Mouse (Mus musculus): ENCODE data around the gene H2-Ob. TPM values are rescaled to one million over a fixed set of nuclear protein-coding genes. Genes with fewer than 3 reads are reported as not detected.

Gene H2-Ob
- polyA plus RNA-seq, 1 experiment from 2014 or later: not detected

DNA sequence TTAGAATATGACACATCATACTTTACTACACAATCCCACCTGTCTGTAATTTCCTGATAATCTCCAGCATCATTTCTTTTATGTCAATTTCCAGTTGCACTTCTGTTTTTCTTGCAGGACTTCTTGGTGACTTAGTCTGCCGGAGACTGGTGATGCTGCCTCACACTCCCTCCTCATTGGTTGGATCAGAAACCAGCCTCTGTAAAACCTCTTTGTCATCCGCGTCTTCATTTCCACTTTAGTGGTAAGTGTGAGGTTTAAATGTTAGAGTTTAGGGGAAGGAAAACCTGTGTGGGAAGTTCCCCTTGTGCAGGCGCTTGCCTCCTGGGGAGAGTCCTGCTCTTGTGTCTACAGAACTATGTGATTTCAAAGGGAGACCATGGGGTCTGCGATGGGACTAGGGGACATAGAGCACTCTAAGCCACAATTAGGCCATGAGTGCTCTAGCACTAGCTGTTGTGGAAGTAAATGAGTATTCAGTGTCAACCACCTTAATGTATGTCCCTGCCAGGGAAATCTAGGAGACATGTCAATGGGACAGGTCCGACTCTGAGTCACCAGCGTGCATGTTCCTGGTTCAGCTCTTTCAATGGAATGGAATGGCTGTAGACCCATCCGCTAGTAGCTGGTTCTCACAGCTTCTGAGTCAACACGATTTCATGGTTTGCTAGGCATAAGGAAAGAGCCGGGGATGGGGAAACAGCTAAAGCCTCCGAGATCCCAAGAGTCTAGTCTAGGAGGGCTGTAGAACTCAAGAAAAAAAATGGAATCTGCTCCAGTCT, 19.1 kb downstream of the H2-Ob start, which contains the start of gene H2-Ab1:
Gene H2-Ab1, plus strand, starts transcription at position 96 of the 782 bp plus-strand sequence.
- Histone ChIP-seq H3K9ac (replicated peaks; ENCODE audit: low read length) (no peak within 1 kb of the TSS), H3K4me2 (ENCODE audit: low read length) (no peak within 1 kb of the TSS), H3K27me3 (ENCODE audit: control insufficient read depth, insufficient read depth, low read length) (no peaks in the 10 kb centered on the region; the same call in 1 of the 2 replicates), H3K4me3 (replicated peaks; ENCODE audit: low read depth, low read length) (no peak within 1 kb of the TSS), H3K27ac (replicated peaks; ENCODE audit: low read depth, low read length) (no peak within 1 kb of the TSS), H3K36me3 (ENCODE audit: control insufficient read depth, insufficient read depth, low read length) (no peaks in the 10 kb centered on the region), H3K4me1 (ENCODE audit: control insufficient read depth, insufficient read depth, low read length) (no peaks in the 10 kb centered on the region), H3K9me3 (ENCODE audit: control insufficient read depth, low read length) (no peaks in the 10 kb centered on the region)
- 68% methylated on average over 11 of the region's 11 CpGs for WGBS
- ATAC-seq (ENCODE audit: low FRiP score, low TSS enrichment): no peak
- peak; percentile 78 for DNase-seq

GRCm38 (mm10) chr17:34260551-34260950, 21.8 kb downstream of the H2-Ob start:
- Histone ChIP-seq H3K27me3 (ENCODE audit: control insufficient read depth, insufficient read depth, low read length) (peaks cover 22% of the 10 kb centered on the region), H3K4me3 (replicated peaks; ENCODE audit: low read depth, low read length) (no peak overlapping the region), H3K4me2 (ENCODE audit: low read length) (no peak overlapping the region), H3K4me1 (ENCODE audit: control insufficient read depth, insufficient read depth, low read length) (peaks cover 8% of the 10 kb centered on the region; the same call in 1 of the 2 replicates), H3K9me3 (ENCODE audit: control insufficient read depth, low read length) (no peaks in the 10 kb centered on the region), H3K27ac (replicated peaks; ENCODE audit: low read depth, low read length) (no peak overlapping the region), H3K9ac (replicated peaks; ENCODE audit: low read length) (no peak overlapping the region), H3K36me3 (ENCODE audit: control insufficient read depth, insufficient read depth, low read length) (no peaks in the 10 kb centered on the region)
- WGBS: 86% methylated on average over 5 of the region's 5 CpGs
- ATAC-seq (ENCODE audit: low FRiP score, low TSS enrichment): no peak
- no peak for DNase-seq

GRCm38 (mm10) chr17:34261502-34261901, 22.8 kb downstream of the H2-Ob start:
- 24% methylated on average over 4 of the region's 4 CpGs for WGBS
- H3K27ac ChIP-seq (replicated peaks; ENCODE audit: low read depth, low read length): no peak overlapping the region
- no peak overlapping the region for H3K4me3 ChIP-seq (replicated peaks; ENCODE audit: low read depth, low read length)
- no peak overlapping the region for H3K9ac ChIP-seq (replicated peaks; ENCODE audit: low read length)
- no peaks in the 10 kb centered on the region for H3K36me3 ChIP-seq (ENCODE audit: control insufficient read depth, insufficient read depth, low read length)
- peaks cover 8% of the 10 kb centered on the region; the same call in 1 of the 2 replicates for H3K4me1 ChIP-seq (ENCODE audit: control insufficient read depth, insufficient read depth, low read length)
- DNase-seq: peak; percentile 93
- H3K9me3 ChIP-seq (ENCODE audit: control insufficient read depth, low read length): no peaks in the 10 kb centered on the region
- peak; percentile 57; the same call in 1 of the 2 replicates for ATAC-seq (ENCODE audit: low FRiP score, low TSS enrichment)
- no peak overlapping the region for H3K4me2 ChIP-seq (ENCODE audit: low read length)
- peaks cover 22% of the 10 kb centered on the region for H3K27me3 ChIP-seq (ENCODE audit: control insufficient read depth, insufficient read depth, low read length)

DNA sequence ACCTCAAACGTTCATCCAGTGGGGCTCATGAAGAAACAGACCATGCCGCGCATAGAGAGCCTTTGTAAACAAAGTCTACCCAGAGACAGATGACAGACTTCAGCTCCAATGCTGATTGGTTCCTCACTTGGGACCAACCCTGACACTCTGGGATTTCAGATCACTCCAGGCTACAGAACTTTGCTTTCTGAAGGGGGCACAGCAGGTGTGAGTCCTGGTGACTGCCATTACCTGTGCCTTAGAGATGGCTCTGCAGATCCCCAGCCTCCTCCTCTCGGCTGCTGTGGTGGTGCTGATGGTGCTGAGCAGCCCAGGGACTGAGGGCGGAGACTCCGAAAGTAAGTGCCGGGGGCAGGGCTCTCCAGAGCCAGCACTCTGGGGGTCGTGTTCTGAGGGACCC, 24.4 kb downstream of the H2-Ob start:
- DNase-seq (peak; percentile 92), ATAC-seq (ENCODE audit: low FRiP score, low TSS enrichment) (peak; percentile 78)
- H3K27ac ChIP-seq (replicated peaks; ENCODE audit: low read depth, low read length): no peak overlapping the region
- under 1% methylated on average over 8 of the region's 8 CpGs for whole genome bisulfite sequencing
- H3K27me3 ChIP-seq (ENCODE audit: control insufficient read depth, insufficient read depth, low read length): peaks cover 22% of the 10 kb centered on the region
- peaks cover 8% of the 10 kb centered on the region; the same call in 1 of the 2 replicates for H3K4me1 ChIP-seq (ENCODE audit: control insufficient read depth, insufficient read depth, low read length)
- 0 out of 2 replicates have a peak overlapping the region, but pooled peaks have one; percentile 26 for H3K9ac ChIP-seq (replicated peaks; ENCODE audit: low read length)
- peak overlapping the region; percentile 96 for H3K4me2 ChIP-seq (ENCODE audit: low read length)
- H3K4me3 ChIP-seq (replicated peaks; ENCODE audit: low read depth, low read length): peak overlapping the region; percentile 50
- no peaks in the 10 kb centered on the region for H3K9me3 ChIP-seq (ENCODE audit: control insufficient read depth, low read length)
- H3K36me3 ChIP-seq (ENCODE audit: control insufficient read depth, insufficient read depth, low read length): no peaks in the 10 kb centered on the region

DNA sequence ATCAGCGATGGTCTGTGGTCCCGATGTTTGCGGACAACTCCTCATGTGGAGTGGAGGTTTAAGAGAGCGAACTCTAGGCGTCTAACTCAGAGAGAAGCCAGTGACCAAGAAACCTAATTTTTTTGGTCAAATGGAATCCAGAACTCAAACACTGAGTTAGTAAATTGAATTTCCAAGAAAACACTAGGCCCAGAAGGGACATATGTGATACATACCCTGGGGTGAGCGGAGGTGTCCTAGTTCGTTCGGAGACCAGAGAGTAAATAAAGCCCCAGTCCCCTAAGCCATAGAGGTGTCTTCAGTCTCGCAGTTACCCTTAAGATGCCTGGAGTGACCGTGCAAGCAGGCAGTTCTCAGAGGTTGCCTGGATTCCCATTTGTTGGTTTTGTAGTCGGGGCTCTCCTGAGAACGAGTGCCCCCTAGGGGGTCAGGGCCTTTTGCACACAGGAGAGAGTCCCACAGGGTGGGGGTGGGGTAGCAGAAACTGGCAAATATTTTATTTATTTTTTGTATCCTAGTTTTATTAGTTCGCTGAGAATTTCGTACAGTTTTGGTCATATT, 25.2 kb downstream of the H2-Ob start:
- DNase-seq (peak; percentile 51), ATAC-seq (ENCODE audit: low FRiP score, low TSS enrichment) (no peak)
- Histone ChIP-seq H3K27me3 (ENCODE audit: control insufficient read depth, insufficient read depth, low read length) (peaks cover 22% of the 10 kb centered on the region), H3K4me2 (ENCODE audit: low read length) (peak overlapping the region; percentile 96), H3K9me3 (ENCODE audit: control insufficient read depth, low read length) (no peaks in the 10 kb centered on the region), H3K4me3 (replicated peaks; ENCODE audit: low read depth, low read length) (peak overlapping the region; percentile 50), H3K9ac (replicated peaks; ENCODE audit: low read length) (0 out of 2 replicates have a peak overlapping the region, but pooled peaks have one; percentile 26), H3K27ac (replicated peaks; ENCODE audit: low read depth, low read length) (no peak overlapping the region), H3K4me1 (ENCODE audit: control insufficient read depth, insufficient read depth, low read length) (peaks cover 8% of the 10 kb centered on the region; the same call in 1 of the 2 replicates), H3K36me3 (ENCODE audit: control insufficient read depth, insufficient read depth, low read length) (no peaks in the 10 kb centered on the region)
- WGBS: 4% methylated on average over 14 of the region's 14 CpGs

DNA sequence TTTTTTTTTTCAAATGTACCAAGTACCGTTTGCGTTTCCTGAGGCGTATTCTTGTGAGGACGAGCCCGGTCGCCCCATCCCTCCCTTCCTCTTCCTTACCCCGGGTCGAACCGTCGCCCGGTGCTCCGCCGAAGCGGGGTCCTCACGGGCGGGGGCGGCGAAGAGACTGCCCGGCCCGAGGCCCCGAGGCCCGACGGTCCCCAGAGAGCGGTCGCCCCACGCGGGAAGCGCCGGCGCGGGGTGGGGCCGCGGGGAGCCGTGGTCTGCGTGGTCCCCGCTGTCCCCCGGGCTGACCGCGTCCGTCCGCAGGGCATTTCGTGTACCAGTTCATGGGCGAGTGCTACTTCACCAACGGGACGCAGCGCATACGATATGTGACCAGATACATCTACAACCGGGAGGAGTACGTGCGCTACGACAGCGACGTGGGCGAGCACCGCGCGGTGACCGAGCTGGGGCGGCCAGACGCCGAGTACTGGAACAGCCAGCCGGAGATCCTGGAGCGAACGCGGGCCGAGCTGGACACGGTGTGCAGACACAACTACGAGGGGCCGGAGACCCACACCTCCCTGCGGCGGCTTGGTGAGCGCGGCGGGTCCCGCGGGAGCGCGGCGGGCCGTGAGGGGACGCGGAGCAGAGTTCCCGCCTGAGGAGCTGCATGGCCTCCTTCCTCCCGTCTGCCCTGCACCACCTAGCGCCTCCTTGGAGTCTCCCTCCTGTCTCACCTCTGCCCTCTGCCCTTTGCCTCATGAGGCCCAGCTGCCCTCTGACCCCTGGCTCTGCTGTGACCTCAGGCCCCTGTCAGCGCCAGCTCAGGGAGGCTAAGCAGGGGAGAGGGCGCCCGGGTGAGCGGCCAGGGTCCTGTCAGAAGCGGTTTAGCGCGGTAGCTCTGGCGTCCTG, 26.0 kb downstream of the H2-Ob start:
- Histone ChIP-seq H3K4me2 (ENCODE audit: low read length) (peak overlapping the region; percentile 96), H3K27ac (replicated peaks; ENCODE audit: low read depth, low read length) (no peak overlapping the region), H3K4me1 (ENCODE audit: control insufficient read depth, insufficient read depth, low read length) (peaks cover 8% of the 10 kb centered on the region; the same call in 1 of the 2 replicates), H3K36me3 (ENCODE audit: control insufficient read depth, insufficient read depth, low read length) (no peaks in the 10 kb centered on the region), H3K9me3 (ENCODE audit: control insufficient read depth, low read length) (no peaks in the 10 kb centered on the region), H3K4me3 (replicated peaks; ENCODE audit: low read depth, low read length) (peak overlapping the region; percentile 50), H3K9ac (replicated peaks; ENCODE audit: low read length) (peak overlapping the region; percentile 54), H3K27me3 (ENCODE audit: control insufficient read depth, insufficient read depth, low read length) (peaks cover 22% of the 10 kb centered on the region)
- WGBS: under 1% methylated on average over 92 of the region's 93 CpGs
- ATAC-seq (ENCODE audit: low FRiP score, low TSS enrichment): peak; percentile 28; the same call in 1 of the 2 replicates
- peak; percentile 59 for DNase-seq

- H3K4me3 ChIP-seq (replicated peaks; ENCODE audit: low read depth, low read length): no peak overlapping the region
- DNase-seq: no peak
- H3K36me3 ChIP-seq (ENCODE audit: control insufficient read depth, insufficient read depth, low read length): no peaks in the 10 kb centered on the region
- no peak overlapping the region for H3K4me2 ChIP-seq (ENCODE audit: low read length)
- peaks cover 8% of the 10 kb centered on the region; the same call in 1 of the 2 replicates for H3K4me1 ChIP-seq (ENCODE audit: control insufficient read depth, insufficient read depth, low read length)
- ATAC-seq (ENCODE audit: low FRiP score, low TSS enrichment): no peak
- H3K9me3 ChIP-seq (ENCODE audit: control insufficient read depth, low read length): no peaks in the 10 kb centered on the region
- 81% methylated on average over 2 of the region's 2 CpGs for WGBS
- H3K27me3 ChIP-seq (ENCODE audit: control insufficient read depth, insufficient read depth, low read length): peaks cover 20% of the 10 kb centered on the region
- H3K27ac ChIP-seq (replicated peaks; ENCODE audit: low read depth, low read length): no peak overlapping the region
- no peak overlapping the region for H3K9ac ChIP-seq (replicated peaks; ENCODE audit: low read length)
Measured at GRCm38 (mm10) chr17:34268262-34268661, 29.6 kb downstream of the H2-Ob start.

DNA sequence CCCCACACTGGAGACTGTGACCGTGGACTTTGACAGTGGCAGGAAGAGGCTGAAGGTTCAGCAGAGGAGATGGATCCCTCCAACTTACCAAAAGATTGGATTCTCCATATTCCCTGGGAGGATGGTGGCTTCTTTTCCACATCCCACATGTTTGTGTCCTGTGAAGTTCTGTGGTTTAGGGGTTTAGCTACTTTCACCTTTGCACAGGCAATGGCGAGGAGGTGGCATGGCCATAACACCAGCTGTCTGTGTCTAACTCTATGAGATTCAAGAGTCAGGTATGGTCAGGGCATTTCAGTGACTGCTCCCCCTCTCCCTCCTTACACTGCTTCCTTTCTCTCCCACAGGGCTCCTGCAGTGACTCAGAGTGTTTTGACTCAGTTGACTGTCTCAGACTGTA, 30.0 kb downstream of the H2-Ob start:
- no peaks in the 10 kb centered on the region for H3K36me3 ChIP-seq (ENCODE audit: control insufficient read depth, insufficient read depth, low read length)
- H3K4me1 ChIP-seq (ENCODE audit: control insufficient read depth, insufficient read depth, low read length): peaks cover 8% of the 10 kb centered on the region; the same call in 1 of the 2 replicates
- no peak overlapping the region for H3K27ac ChIP-seq (replicated peaks; ENCODE audit: low read depth, low read length)
- H3K9me3 ChIP-seq (ENCODE audit: control insufficient read depth, low read length): no peaks in the 10 kb centered on the region
- no peak overlapping the region for H3K4me3 ChIP-seq (replicated peaks; ENCODE audit: low read depth, low read length)
- DNase-seq (no peak), ATAC-seq (ENCODE audit: low FRiP score, low TSS enrichment) (no peak)
- no peak overlapping the region for H3K4me2 ChIP-seq (ENCODE audit: low read length)
- peaks cover 16% of the 10 kb centered on the region for H3K27me3 ChIP-seq (ENCODE audit: control insufficient read depth, insufficient read depth, low read length)
- 91% methylated on average over 2 of the region's 2 CpGs for WGBS
- no peak overlapping the region for H3K9ac ChIP-seq (replicated peaks; ENCODE audit: low read length)
